Mouse (Mus musculus): Measurements from ENCODE around the gene Inhbc.

DNA sequence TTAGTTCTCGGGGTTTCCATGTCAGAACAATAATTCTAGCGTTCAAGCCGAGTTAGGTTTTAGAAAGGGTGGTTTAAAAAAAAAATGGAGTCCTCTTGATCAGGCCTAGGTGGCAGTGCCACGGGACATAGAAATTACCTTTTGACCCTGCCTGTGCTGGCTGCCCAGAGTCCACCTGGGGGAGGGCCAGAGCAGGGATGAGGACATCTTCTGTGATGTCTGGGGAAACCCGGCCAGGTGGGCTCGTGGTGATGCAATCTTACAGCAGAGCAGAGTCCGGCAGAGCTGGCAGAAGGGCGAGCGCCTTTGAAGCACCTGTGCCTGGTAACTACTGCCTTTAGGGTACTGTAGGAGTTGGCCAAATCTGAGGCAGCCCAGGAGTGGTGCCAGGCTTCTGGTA is 18.0 kb downstream of the Inhbc start:
- TF ChIP-seq MAX (IDR thresholded peaks at IDR 0.05) (no peak), CTCF (IDR thresholded peaks at IDR 0.05; ENCODE audit: control insufficient read depth, insufficient read depth, insufficient read length) (no peak), USF1 (IDR thresholded peaks at IDR 0.05; ENCODE audit: low read depth) (no peak), FOSL1 (IDR thresholded peaks at IDR 0.05; ENCODE audit: insufficient read depth, low read length, poor library complexity, severe bottlenecking) (no peak), MYOD1 (IDR thresholded peaks at IDR 0.05; ENCODE audit: control insufficient read depth, insufficient read length, low read depth) (no peak), MYOG (IDR thresholded peaks at IDR 0.05; ENCODE audit: control insufficient read depth, extremely low read depth, insufficient read length) (no peak), CEBPB (IDR thresholded peaks at IDR 0.05; ENCODE audit: low read depth) (no peak)
